Mouse (Mus musculus): ENCODE results near the gene Zfp106. TPM values are rescaled to one million over a fixed set of nuclear protein-coding genes. Genes with fewer than 3 reads are reported as not detected.

Gene Zfp106
- 14.2 and 17.1 TPM in 2 replicates for polyA plus RNA-seq (2012; rRNA removed)

DNA sequence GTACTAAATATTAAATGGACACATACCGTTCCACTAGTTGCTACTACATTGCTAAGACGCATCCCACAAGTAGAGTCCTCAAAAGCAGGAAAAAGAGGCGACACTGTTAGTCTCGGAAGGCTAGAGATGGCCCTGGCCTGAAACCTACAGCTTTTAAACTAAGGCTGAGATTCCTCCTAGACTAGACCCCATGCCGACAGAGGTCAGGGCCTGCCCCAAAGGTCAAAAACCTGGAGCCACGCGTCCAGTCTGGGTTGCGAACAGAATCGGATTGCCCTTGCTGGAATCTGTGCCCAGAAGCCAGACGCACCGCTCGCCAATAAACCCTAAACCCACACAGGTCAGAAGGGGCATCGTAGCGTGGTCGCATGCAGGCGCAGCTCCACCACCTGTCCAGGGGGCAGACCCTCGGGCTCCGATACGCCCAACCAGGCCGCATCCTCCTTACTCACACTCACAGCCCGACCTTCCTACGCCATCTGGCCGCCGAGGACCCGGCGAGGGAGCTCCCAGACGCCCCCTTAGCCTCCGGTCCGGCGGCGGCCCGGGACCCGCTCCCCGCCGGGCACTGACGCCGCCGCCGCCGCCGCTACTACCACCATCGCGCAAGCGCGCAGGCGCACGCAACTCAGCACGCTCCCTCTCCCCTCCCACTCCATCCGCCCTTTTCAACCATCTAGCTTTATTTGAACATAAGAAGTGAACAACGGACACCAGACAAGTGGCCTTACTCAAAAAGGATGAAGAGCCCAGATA lies at the start of gene Zfp106:
Gene Zfp106, minus strand, starts transcription at position 609 of the 756 bp plus-strand sequence.

GRCm38 (mm10) chr2:120608830-120609723 lies 45.4 kb upstream of the Zfp106 start, which contains the start of the genes Haus2 and Lrrc57:
Gene Haus2 (plus strand): TSS chr2:120609383.
Gene Lrrc57 (minus strand): TSS chr2:120609520.

GRCm38 (mm10) chr2:120566886-120567797 lies 3.5 kb upstream of the Zfp106 start, which contains the start of gene Snap23:
Gene Snap23 (plus strand): TSS chr2:120567671.

Other genes with a start within 250 kb of the Zfp106 start
- gene Pla2g4f, start 249.7 kb downstream of the Zfp106 start, polyA plus RNA-seq (2012; rRNA removed): 0.01 TPM in 2 replicates
- 6.6 and 7.0 TPM in 2 replicates for gene Vps39, start 210.7 kb downstream of the Zfp106 start, polyA plus RNA-seq (2012; rRNA removed)
- 4.8 and 5.5 TPM in 2 replicates for gene Ganc, start 159.9 kb downstream of the Zfp106 start, polyA plus RNA-seq (2012; rRNA removed)
- 6.2 and 6.6 TPM in 2 replicates for gene Tmem87a, start 159.7 kb downstream of the Zfp106 start, polyA plus RNA-seq (2012; rRNA removed)
- 2.2 and 3.1 TPM in 2 replicates for gene Capn3, start 107.8 kb downstream of the Zfp106 start, polyA plus RNA-seq (2012; rRNA removed)
- gene Snap23, start 3.8 kb upstream of the Zfp106 start, polyA plus RNA-seq (2012; rRNA removed): 17.0 and 19.9 TPM in 2 replicates
- gene Haus2, start 45.5 kb upstream of the Zfp106 start, polyA plus RNA-seq (2012; rRNA removed): 8.2 and 9.5 TPM in 2 replicates
- gene Lrrc57, start 45.7 kb upstream of the Zfp106 start, polyA plus RNA-seq (2012; rRNA removed): 7.2 and 9.4 TPM in 2 replicates
- gene Stard9, start 65.3 kb upstream of the Zfp106 start, polyA plus RNA-seq (2012; rRNA removed): 1.4 and 1.6 TPM in 2 replicates

All from liver, embryonic 14 days (tissue).